Mouse (Mus musculus) adrenal gland, postnatal 14 days (tissue): ENCODE data around the gene Gm26992. TPM values are rescaled to one million over a fixed set of nuclear protein-coding genes. Genes with fewer than 3 reads are reported as not detected.
A peak's percentile ranks its signal among the peaks of the same experiment; 100 is the strongest.

Source experiments
- DNase-seq: peaks from one replicate; pipeline ENCODE4 v3.0.0; 2021; ENCODE audit warnings: mixed read lengths
- total RNA-seq: library from RNA; stranded (reverse); gene quantifications from 2 replicates; pipeline ENCODE4 v1.2.3, GENCODE M21; 2021

Gm26992 gene
- total RNA-seq, 1 experiment from 2014 or later: not detected

GRCm38 (mm10) chrX:103484050-103484449 is 62.2 kb downstream of the Gm26992 start:
- DNase-seq: peak; percentile 72

- no peak for DNase-seq
Measured at GRCm38 (mm10) chrX:103490853-103491252, 69.0 kb downstream of the Gm26992 start.

GRCm38 (mm10) chrX:103492398-103493256 is 70.8 kb downstream of the Gm26992 start:
- no peak for DNase-seq

GRCm38 (mm10) chrX:103493351-103494173 is 71.8 kb downstream of the Gm26992 start:
- peak; percentile 87 for DNase-seq

- no peak for DNase-seq
Measured at GRCm38 (mm10) chrX:103499374-103499773, 77.6 kb downstream of the Gm26992 start.

- DNase-seq: no peak
Measured at GRCm38 (mm10) chrX:103500137-103500536, 78.3 kb downstream of the Gm26992 start.

GRCm38 (mm10) chrX:103508218-103508617 is 86.4 kb downstream of the Gm26992 start:
- DNase-seq: no peak

GRCm38 (mm10) chrX:103509168-103510019 is 87.6 kb downstream of the Gm26992 start:
- peak; percentile 10 for DNase-seq

- peak; percentile 45 for DNase-seq
Measured at GRCm38 (mm10) chrX:103514782-103515181, 93.0 kb downstream of the Gm26992 start.

GRCm38 (mm10) chrX:103515346-103515745 is 93.5 kb downstream of the Gm26992 start:
- no peak for DNase-seq

GRCm38 (mm10) chrX:103518798-103519197 is 97.0 kb downstream of the Gm26992 start:
- no peak for DNase-seq

- DNase-seq: no peak
Measured at GRCm38 (mm10) chrX:103519547-103519946, 97.7 kb downstream of the Gm26992 start.

- no peak for DNase-seq
Measured at GRCm38 (mm10) chrX:103521221-103521716, 99.5 kb downstream of the Gm26992 start.

- peak; percentile 90 for DNase-seq
Measured at GRCm38 (mm10) chrX:103529185-103529584, 107.4 kb downstream of the Gm26992 start.

Other genes starting within 250 kb of the Gm26992 start
- 0.96 and 1.2 TPM in 2 replicates for gene Nap1l2, start 235.4 kb upstream of the Gm26992 start, total RNA-seq
- not detected in 2 replicates for gene Cdx4, start 100.6 kb upstream of the Gm26992 start, total RNA-seq
- 5.5 and 5.7 TPM in 2 replicates for gene Chic1, start 65.5 kb upstream of the Gm26992 start, total RNA-seq
- gene Tsx, start 7.5 kb upstream of the Gm26992 start, total RNA-seq: not detected in 2 replicates
- not detected in 2 replicates for gene Zcchc13, start 208.6 kb downstream of the Gm26992 start, total RNA-seq